Mouse (Mus musculus): ENCODE data around the gene Ano10. TPM values are rescaled to one million over a fixed set of nuclear protein-coding genes. Genes with fewer than 3 reads are reported as not detected.

Gene Ano10
- polyA plus RNA-seq, 1 experiment from 2014 or later = 31.9 TPM

GRCm38 (mm10) chr9:122270913-122271312 lies 23.3 kb downstream of the Ano10 start:
- 86% methylated on average over 10 of the region's 10 CpGs for WGBS
- Histone ChIP-seq H3K9me3 (no peaks in the 10 kb centered on the region), H3K9ac (no peak overlapping the region), H3K36me3 (peaks cover 56% of the 10 kb centered on the region), H3K27ac (no peak overlapping the region), H3K27me3 (no peaks in the 10 kb centered on the region), H3K4me2 (no peak overlapping the region), H3K4me3 (no peak overlapping the region), H3K4me1 (no peaks in the 10 kb centered on the region)
- ATAC-seq (ENCODE audit: insufficient number of reproducible peaks, insufficient read depth, low FRiP score, low TSS enrichment, low read depth) = no peak

GRCm38 (mm10) chr9:122269256-122270041 lies 24.8 kb downstream of the Ano10 start:
- H3K4me3 ChIP-seq = no peak overlapping the region
- no peak overlapping the region for H3K27ac ChIP-seq
- no peaks in the 10 kb centered on the region for H3K4me1 ChIP-seq
- H3K36me3 ChIP-seq = peaks cover 55% of the 10 kb centered on the region
- no peak overlapping the region for H3K4me2 ChIP-seq
- no peak for ATAC-seq (ENCODE audit: insufficient number of reproducible peaks, insufficient read depth, low FRiP score, low TSS enrichment, low read depth)
- no peaks in the 10 kb centered on the region for H3K9me3 ChIP-seq
- 91% methylated on average over 3 of the region's 3 CpGs for WGBS
- no peaks in the 10 kb centered on the region for H3K27me3 ChIP-seq
- no peak overlapping the region for H3K9ac ChIP-seq

- Histone ChIP-seq H3K9ac (no peak overlapping the region), H3K4me3 (no peak overlapping the region), H3K4me1 (no peaks in the 10 kb centered on the region), H3K4me2 (no peak overlapping the region), H3K36me3 (peaks cover 46% of the 10 kb centered on the region), H3K27me3 (no peaks in the 10 kb centered on the region), H3K27ac (no peak overlapping the region), H3K9me3 (no peaks in the 10 kb centered on the region)
- WGBS = 84% methylated on average over 10 of the region's 10 CpGs
- ATAC-seq (ENCODE audit: insufficient number of reproducible peaks, insufficient read depth, low FRiP score, low TSS enrichment, low read depth) = no peak
These were observed 28.6 kb downstream of the Ano10 start for GRCm38 (mm10) chr9:122265526-122266210.

- Histone ChIP-seq H3K27ac (no peak overlapping the region), H3K4me2 (no peak overlapping the region), H3K4me1 (no peaks in the 10 kb centered on the region), H3K9me3 (no peaks in the 10 kb centered on the region), H3K9ac (no peak overlapping the region), H3K36me3 (peaks cover 57% of the 10 kb centered on the region), H3K4me3 (no peak overlapping the region), H3K27me3 (no peaks in the 10 kb centered on the region)
- ATAC-seq (ENCODE audit: insufficient number of reproducible peaks, insufficient read depth, low FRiP score, low TSS enrichment, low read depth) = no peak
These were observed 31.1 kb downstream of the Ano10 start for GRCm38 (mm10) chr9:122263140-122263539.

GRCm38 (mm10) chr9:122254386-122254785 lies 39.8 kb downstream of the Ano10 start:
- Histone ChIP-seq H3K4me1 (peaks cover 17% of the 10 kb centered on the region), H3K4me3 (no peak overlapping the region), H3K9me3 (no peaks in the 10 kb centered on the region), H3K27me3 (no peaks in the 10 kb centered on the region), H3K9ac (no peak overlapping the region), H3K36me3 (peaks cover 50% of the 10 kb centered on the region), H3K27ac (no peak overlapping the region), H3K4me2 (no peak overlapping the region)
- 94% methylated on average over 3 of the region's 3 CpGs for WGBS
- no peak for ATAC-seq (ENCODE audit: insufficient number of reproducible peaks, insufficient read depth, low FRiP score, low TSS enrichment, low read depth)

GRCm38 (mm10) chr9:122252113-122252512 lies 42.1 kb downstream of the Ano10 start:
- ATAC-seq (ENCODE audit: insufficient number of reproducible peaks, insufficient read depth, low FRiP score, low TSS enrichment, low read depth) = no peak
- Histone ChIP-seq H3K4me2 (no peak overlapping the region), H3K27me3 (no peaks in the 10 kb centered on the region), H3K4me3 (no peak overlapping the region), H3K9ac (no peak overlapping the region), H3K9me3 (no peaks in the 10 kb centered on the region), H3K4me1 (peaks cover 25% of the 10 kb centered on the region), H3K27ac (no peak overlapping the region), H3K36me3 (peaks cover 40% of the 10 kb centered on the region)
- WGBS = 89% methylated on average over 1 of the region's 1 CpGs

- Histone ChIP-seq H3K9me3 (no peaks in the 10 kb centered on the region), H3K9ac (no peak overlapping the region), H3K4me1 (peaks cover 25% of the 10 kb centered on the region), H3K27ac (no peak overlapping the region), H3K36me3 (peaks cover 38% of the 10 kb centered on the region), H3K27me3 (no peaks in the 10 kb centered on the region), H3K4me2 (no peak overlapping the region), H3K4me3 (no peak overlapping the region)
- ATAC-seq (ENCODE audit: insufficient number of reproducible peaks, insufficient read depth, low FRiP score, low TSS enrichment, low read depth) = no peak
- 32% methylated on average over 8 of the region's 8 CpGs for WGBS
These were observed 46.1 kb downstream of the Ano10 start for GRCm38 (mm10) chr9:122248168-122248567.

- WGBS = 43% methylated on average over 13 of the region's 13 CpGs
- no peak overlapping the region for H3K27ac ChIP-seq
- no peak overlapping the region for H3K4me3 ChIP-seq
- no peak for ATAC-seq (ENCODE audit: insufficient number of reproducible peaks, insufficient read depth, low FRiP score, low TSS enrichment, low read depth)
- no peaks in the 10 kb centered on the region for H3K27me3 ChIP-seq
- H3K4me1 ChIP-seq = peaks cover 30% of the 10 kb centered on the region
- H3K9me3 ChIP-seq = no peaks in the 10 kb centered on the region
- no peak overlapping the region for H3K9ac ChIP-seq
- H3K36me3 ChIP-seq = peaks cover 32% of the 10 kb centered on the region
- no peak overlapping the region for H3K4me2 ChIP-seq
These were observed 46.7 kb downstream of the Ano10 start for GRCm38 (mm10) chr9:122247430-122248027.

- no peak overlapping the region for H3K4me2 ChIP-seq
- peaks cover 15% of the 10 kb centered on the region for H3K36me3 ChIP-seq
- ATAC-seq (ENCODE audit: insufficient number of reproducible peaks, insufficient read depth, low FRiP score, low TSS enrichment, low read depth) = no peak
- no peak overlapping the region for H3K9ac ChIP-seq
- 84% methylated on average over 8 of the region's 8 CpGs for WGBS
- no peaks in the 10 kb centered on the region for H3K27me3 ChIP-seq
- H3K4me1 ChIP-seq = peaks cover 30% of the 10 kb centered on the region
- H3K9me3 ChIP-seq = no peaks in the 10 kb centered on the region
- H3K4me3 ChIP-seq = no peak overlapping the region
- no peak overlapping the region for H3K27ac ChIP-seq
These were observed 48.3 kb downstream of the Ano10 start for GRCm38 (mm10) chr9:122245879-122246278.

GRCm38 (mm10) chr9:122245471-122245870 lies 48.8 kb downstream of the Ano10 start:
- no peaks in the 10 kb centered on the region for H3K27me3 ChIP-seq
- H3K36me3 ChIP-seq = peaks cover 11% of the 10 kb centered on the region; the same call in 1 of the 2 replicates
- ATAC-seq (ENCODE audit: insufficient number of reproducible peaks, insufficient read depth, low FRiP score, low TSS enrichment, low read depth) = no peak
- no peak overlapping the region for H3K9ac ChIP-seq
- H3K4me1 ChIP-seq = peaks cover 26% of the 10 kb centered on the region
- no peak overlapping the region for H3K4me3 ChIP-seq
- 80% methylated on average over 4 of the region's 4 CpGs for WGBS
- H3K9me3 ChIP-seq = no peaks in the 10 kb centered on the region
- no peak overlapping the region for H3K27ac ChIP-seq
- H3K4me2 ChIP-seq = no peak overlapping the region

- Histone ChIP-seq H3K4me1 (peaks cover 19% of the 10 kb centered on the region), H3K4me3 (no peak overlapping the region), H3K27ac (no peak overlapping the region), H3K4me2 (no peak overlapping the region), H3K36me3 (peaks cover 11% of the 10 kb centered on the region; the same call in 1 of the 2 replicates), H3K9ac (no peak overlapping the region), H3K27me3 (no peaks in the 10 kb centered on the region), H3K9me3 (no peaks in the 10 kb centered on the region)
- 41% methylated on average over 2 of the region's 2 CpGs for WGBS
- ATAC-seq (ENCODE audit: insufficient number of reproducible peaks, insufficient read depth, low FRiP score, low TSS enrichment, low read depth) = no peak
These were observed 49.4 kb downstream of the Ano10 start for GRCm38 (mm10) chr9:122244800-122245165.
